Mouse (Mus musculus): Measurements from ENCODE around the gene Atp5h. TPM values are rescaled to one million over a fixed set of nuclear protein-coding genes. Genes with fewer than 3 reads are reported as not detected.
A peak's percentile ranks its signal among the peaks of the same experiment; 100 is the strongest.

Gene Atp5h
- polyA plus RNA-seq, 1 experiment from 2014 or later, result 1,004 TPM

GRCm38 (mm10) chr11:115452281-115452860 is 32.6 kb upstream of the Atp5h start:
- no peak overlapping the region for H3K9ac ChIP-seq
- H3K27me3 ChIP-seq, result no peaks in the 10 kb centered on the region
- 85% methylated on average over 7 of the region's 7 CpGs for WGBS
- H3K4me1 ChIP-seq, result peaks cover 40% of the 10 kb centered on the region
- ATAC-seq (replicated peaks; ENCODE audit: low FRiP score), result no peak
- 0 out of 2 replicates have a peak, but pooled peaks cover 2% of the 10 kb centered on the region for H3K9me3 ChIP-seq (replicated peaks)
- no peaks in the 10 kb centered on the region for H3K36me3 ChIP-seq
- H3K4me2 ChIP-seq, result no peak overlapping the region
- no peak overlapping the region for H3K4me3 ChIP-seq (replicated peaks)
- H3K27ac ChIP-seq, result no peak overlapping the region

DNA sequence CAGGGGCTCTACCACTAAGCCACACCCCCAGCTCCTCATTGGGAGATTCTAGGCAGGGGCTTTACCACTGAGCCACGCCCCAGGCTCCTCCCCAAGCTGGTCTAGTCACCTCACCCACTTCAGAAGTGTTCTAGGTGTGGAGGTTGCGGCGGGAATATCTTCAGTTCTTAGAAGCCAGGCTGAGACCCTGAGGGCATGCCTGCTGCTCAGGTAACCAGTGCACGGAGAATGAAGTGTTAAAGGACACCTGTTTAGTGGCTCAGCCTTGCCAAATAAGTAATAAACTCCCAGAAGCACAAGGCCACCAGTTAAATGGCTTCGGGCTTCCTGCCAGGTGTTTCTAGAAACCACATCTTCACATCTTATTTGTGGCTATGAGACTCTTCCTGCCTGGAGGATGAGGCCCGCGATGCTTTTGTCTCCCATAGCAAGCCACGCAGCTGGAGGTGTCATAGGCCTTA is 32.0 kb upstream of the Atp5h start:
- 80% methylated on average over 8 of the region's 8 CpGs for WGBS
- no peak for ATAC-seq (replicated peaks; ENCODE audit: low FRiP score)
- Histone ChIP-seq H3K36me3 (no peaks in the 10 kb centered on the region), H3K4me3 (replicated peaks) (no peak overlapping the region), H3K27ac (0 out of 2 replicates have a peak overlapping the region, but pooled peaks have one; percentile 37), H3K27me3 (no peaks in the 10 kb centered on the region), H3K4me2 (no peak overlapping the region), H3K4me1 (peaks cover 42% of the 10 kb centered on the region), H3K9ac (no peak overlapping the region), H3K9me3 (replicated peaks) (0 out of 2 replicates have a peak, but pooled peaks cover 2% of the 10 kb centered on the region)

- 0 out of 2 replicates have a peak, but pooled peaks cover 2% of the 10 kb centered on the region for H3K9me3 ChIP-seq (replicated peaks)
- H3K4me1 ChIP-seq, result peaks cover 48% of the 10 kb centered on the region
- H3K4me2 ChIP-seq, result no peak overlapping the region
- no peaks in the 10 kb centered on the region for H3K36me3 ChIP-seq
- 67% methylated on average over 7 of the region's 7 CpGs for WGBS
- no peak overlapping the region for H3K9ac ChIP-seq
- ATAC-seq (replicated peaks; ENCODE audit: low FRiP score), result no peak
- peak overlapping the region; percentile 91 for H3K27ac ChIP-seq
- H3K4me3 ChIP-seq (replicated peaks), result no peak overlapping the region
- no peaks in the 10 kb centered on the region for H3K27me3 ChIP-seq
Observed at GRCm38 (mm10) chr11:115450176-115450575, 30.4 kb upstream of the Atp5h start.

GRCm38 (mm10) chr11:115448998-115449397 is 29.2 kb upstream of the Atp5h start:
- Histone ChIP-seq H3K4me1 (peaks cover 48% of the 10 kb centered on the region), H3K4me2 (no peak overlapping the region), H3K27ac (peak overlapping the region; percentile 91), H3K9ac (no peak overlapping the region), H3K36me3 (no peaks in the 10 kb centered on the region), H3K9me3 (replicated peaks) (no peaks in the 10 kb centered on the region), H3K4me3 (replicated peaks) (no peak overlapping the region), H3K27me3 (no peaks in the 10 kb centered on the region)
- peak; percentile 77 for ATAC-seq (replicated peaks; ENCODE audit: low FRiP score)
- WGBS, result 46% methylated on average over 7 of the region's 7 CpGs

DNA sequence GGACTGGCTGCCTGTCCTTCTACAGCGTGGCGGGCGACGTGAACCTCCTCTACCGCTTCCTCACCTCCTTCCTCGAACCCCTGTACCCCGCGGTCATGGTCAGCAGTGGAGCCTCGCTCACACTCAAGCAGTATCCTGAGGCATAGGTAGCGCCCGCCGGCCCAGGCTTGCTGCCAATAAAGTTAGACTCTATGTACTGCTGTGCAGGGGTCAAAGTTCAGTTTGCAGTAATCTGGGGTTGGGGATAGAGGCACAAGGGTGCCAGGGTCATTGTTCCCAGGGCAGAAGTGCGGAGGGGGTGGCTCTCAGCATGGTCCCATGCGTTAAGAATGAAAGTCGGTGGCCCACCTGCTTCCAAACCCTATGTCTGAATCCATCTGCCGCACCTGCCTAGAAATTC is 28.3 kb upstream of the Atp5h start:
- no peaks in the 10 kb centered on the region for H3K36me3 ChIP-seq
- no peak overlapping the region for H3K4me3 ChIP-seq (replicated peaks)
- H3K4me1 ChIP-seq, result peaks cover 44% of the 10 kb centered on the region
- WGBS, result 86% methylated on average over 16 of the region's 16 CpGs
- no peak overlapping the region for H3K4me2 ChIP-seq
- no peaks in the 10 kb centered on the region for H3K27me3 ChIP-seq
- peak overlapping the region; percentile 91 for H3K27ac ChIP-seq
- no peak for ATAC-seq (replicated peaks; ENCODE audit: low FRiP score)
- no peaks in the 10 kb centered on the region for H3K9me3 ChIP-seq (replicated peaks)
- H3K9ac ChIP-seq, result no peak overlapping the region

DNA sequence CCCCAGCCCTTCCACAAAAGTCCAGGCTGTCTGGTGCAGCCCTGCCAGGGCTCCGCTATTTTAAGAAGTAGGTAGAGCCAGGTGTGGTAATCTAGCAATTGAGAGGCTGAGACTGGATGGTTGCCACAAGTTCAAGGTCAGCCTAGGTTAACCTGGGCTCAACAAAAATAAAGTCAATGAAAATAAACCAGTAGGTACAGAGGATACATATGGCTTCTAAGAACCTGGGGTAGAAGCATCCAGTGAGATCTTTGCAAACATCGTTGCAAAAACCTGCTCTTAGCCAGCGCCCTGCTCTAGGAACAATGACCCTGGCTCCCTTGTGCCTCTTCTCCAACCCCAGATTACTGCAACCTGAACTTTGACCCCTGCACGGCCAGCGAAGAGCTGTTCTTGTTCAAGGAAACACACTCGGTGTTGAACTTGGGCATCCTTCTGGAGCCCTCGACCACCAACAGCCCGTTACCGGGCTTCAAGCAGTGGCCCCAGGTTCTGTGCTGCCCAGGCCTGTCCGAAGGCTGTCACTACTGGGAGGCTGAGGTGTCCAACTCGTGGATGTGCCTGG is 27.6 kb upstream of the Atp5h start:
- no peak for ATAC-seq (replicated peaks; ENCODE audit: low FRiP score)
- no peaks in the 10 kb centered on the region for H3K27me3 ChIP-seq
- no peak overlapping the region for H3K4me3 ChIP-seq (replicated peaks)
- H3K36me3 ChIP-seq, result no peaks in the 10 kb centered on the region
- peaks cover 44% of the 10 kb centered on the region for H3K4me1 ChIP-seq
- no peak overlapping the region for H3K4me2 ChIP-seq
- no peak overlapping the region for H3K9ac ChIP-seq
- peak overlapping the region; percentile 91 for H3K27ac ChIP-seq
- no peaks in the 10 kb centered on the region for H3K9me3 ChIP-seq (replicated peaks)
- 79% methylated on average over 11 of the region's 11 CpGs for whole genome bisulfite sequencing

DNA sequence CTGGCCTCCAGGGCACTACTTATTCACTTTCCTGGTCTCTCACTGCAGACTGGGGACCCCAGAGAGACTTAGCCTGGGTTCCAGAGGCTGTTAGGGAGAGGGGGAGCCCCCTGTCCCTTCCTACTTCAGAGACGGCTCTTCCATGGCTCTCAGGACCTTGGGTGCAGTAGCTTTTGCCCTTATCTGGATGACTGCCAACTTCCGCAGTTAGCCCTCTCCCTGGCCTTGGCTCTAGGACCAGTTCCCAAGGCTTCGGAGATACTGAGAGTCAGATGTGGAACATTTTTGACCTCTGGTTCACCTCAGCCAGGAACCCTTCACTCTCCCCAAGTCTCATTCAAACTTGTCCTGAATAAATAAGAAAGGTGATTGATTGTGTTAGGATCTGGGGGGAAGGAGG is 27.1 kb upstream of the Atp5h start:
- no peaks in the 10 kb centered on the region for H3K36me3 ChIP-seq
- H3K4me1 ChIP-seq, result peaks cover 44% of the 10 kb centered on the region
- WGBS, result 45% methylated on average over 3 of the region's 3 CpGs
- H3K9me3 ChIP-seq (replicated peaks), result no peaks in the 10 kb centered on the region
- H3K27me3 ChIP-seq, result no peaks in the 10 kb centered on the region
- ATAC-seq (replicated peaks; ENCODE audit: low FRiP score), result no peak
- H3K4me3 ChIP-seq (replicated peaks), result no peak overlapping the region
- no peak overlapping the region for H3K9ac ChIP-seq
- H3K4me2 ChIP-seq, result no peak overlapping the region
- H3K27ac ChIP-seq, result peak overlapping the region; percentile 91

DNA sequence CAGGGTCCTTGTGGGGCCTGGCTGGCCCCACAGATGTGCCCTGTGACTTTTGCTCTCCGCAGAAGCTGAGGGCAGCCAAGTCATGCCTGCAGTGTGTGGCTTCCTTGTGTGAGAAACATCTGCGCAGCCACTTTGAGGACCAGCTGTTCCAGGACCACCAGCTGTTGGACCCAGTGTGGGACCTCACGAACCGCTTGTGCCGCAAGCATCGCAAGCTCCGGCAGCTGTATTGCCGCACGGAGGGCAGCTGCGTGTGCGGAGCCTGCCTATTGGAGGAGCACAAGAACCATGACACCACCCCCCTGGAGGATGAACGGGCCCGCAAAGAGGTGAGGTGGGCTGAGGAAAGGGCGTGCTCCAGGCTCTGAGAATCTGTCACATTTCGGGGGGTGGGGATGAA is 21.7 kb upstream of the Atp5h start:
- H3K9ac ChIP-seq, result no peak overlapping the region
- ATAC-seq (replicated peaks; ENCODE audit: low FRiP score), result no peak
- H3K4me2 ChIP-seq, result no peak overlapping the region
- H3K4me1 ChIP-seq, result peaks cover 4% of the 10 kb centered on the region
- H3K27ac ChIP-seq, result no peak overlapping the region
- no peak overlapping the region for H3K4me3 ChIP-seq (replicated peaks)
- no peaks in the 10 kb centered on the region for H3K27me3 ChIP-seq
- no peaks in the 10 kb centered on the region for H3K9me3 ChIP-seq (replicated peaks)
- H3K36me3 ChIP-seq, result no peaks in the 10 kb centered on the region
- WGBS, result 56% methylated on average over 15 of the region's 15 CpGs

DNA sequence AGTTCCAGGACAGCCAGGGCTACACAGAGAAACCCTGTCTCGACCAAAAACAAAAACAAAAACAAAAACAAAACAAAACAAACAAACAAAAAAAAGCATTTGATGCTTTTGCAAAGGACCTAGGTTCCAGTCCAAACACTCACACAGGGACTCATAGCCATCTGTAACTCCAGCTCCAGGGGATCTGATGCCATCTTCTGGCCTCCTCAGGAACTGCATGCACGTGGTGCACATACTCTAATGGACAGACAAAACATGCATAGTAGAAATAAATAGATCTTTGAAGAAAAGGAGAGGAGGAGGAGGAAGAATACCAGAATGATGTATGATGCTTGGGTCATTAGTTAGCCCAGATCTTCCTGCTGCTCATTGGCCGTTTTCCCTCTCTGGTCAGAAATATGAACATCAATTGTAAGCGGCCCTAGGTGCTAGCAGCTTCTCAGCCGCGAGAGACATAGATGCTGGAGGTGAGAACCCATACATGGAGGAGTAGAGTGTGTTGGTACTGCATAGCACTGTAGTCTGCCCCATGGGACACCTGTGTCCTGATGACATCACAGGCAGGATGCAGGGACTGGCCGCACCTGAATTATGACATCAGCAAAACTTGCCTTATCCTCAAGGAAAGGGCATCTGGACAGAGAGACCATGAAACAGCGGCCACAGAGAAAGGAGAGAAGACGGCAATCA is 20.3 kb upstream of the Atp5h start, which contains the start of gene Trim80:
Gene Trim80, plus strand, starts transcription at position 640 of the 690 bp plus-strand sequence.
- no peak within 1 kb of the TSS for H3K4me3 ChIP-seq (replicated peaks)
- no peaks in the 10 kb centered on the region for H3K36me3 ChIP-seq
- H3K9ac ChIP-seq, result no peak within 1 kb of the TSS
- no peak for ATAC-seq (replicated peaks; ENCODE audit: low FRiP score)
- no peak within 1 kb of the TSS for H3K27ac ChIP-seq
- no peak within 1 kb of the TSS for H3K4me2 ChIP-seq
- no peaks in the 10 kb centered on the region for H3K27me3 ChIP-seq
- 93% methylated on average over 9 of the region's 9 CpGs for WGBS
- H3K4me1 ChIP-seq, result peaks cover 14% of the 10 kb centered on the region
- no peaks in the 10 kb centered on the region for H3K9me3 ChIP-seq (replicated peaks)

DNA sequence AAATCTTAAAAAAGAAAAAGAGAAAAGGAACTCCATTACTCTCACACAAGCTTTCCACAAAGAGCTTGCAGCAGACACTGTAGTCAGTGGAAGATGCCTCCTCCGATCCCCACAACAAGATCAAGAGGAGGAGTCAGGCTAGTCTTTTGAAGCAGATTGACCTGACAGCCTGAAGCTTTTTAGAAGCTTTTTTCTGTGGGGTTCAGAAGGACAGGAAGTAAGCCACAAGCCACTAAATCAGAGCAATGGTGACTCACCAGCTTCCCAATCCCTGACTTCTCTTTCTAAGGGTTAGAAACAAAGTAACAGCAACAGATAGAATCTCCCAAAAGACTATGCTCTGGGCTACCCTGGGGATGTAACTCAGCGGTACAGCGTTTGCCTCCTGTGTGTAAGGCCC is 19.6 kb upstream of the Atp5h start:
- Histone ChIP-seq H3K4me2 (no peak overlapping the region), H3K36me3 (no peaks in the 10 kb centered on the region), H3K27ac (no peak overlapping the region), H3K4me1 (peaks cover 21% of the 10 kb centered on the region), H3K9ac (no peak overlapping the region), H3K9me3 (replicated peaks) (no peaks in the 10 kb centered on the region), H3K27me3 (no peaks in the 10 kb centered on the region), H3K4me3 (replicated peaks) (no peak overlapping the region)
- WGBS, result 71% methylated on average over 3 of the region's 3 CpGs
- no peak for ATAC-seq (replicated peaks; ENCODE audit: low FRiP score)

GRCm38 (mm10) chr11:115437571-115438122 is 17.9 kb upstream of the Atp5h start:
- H3K9me3 ChIP-seq (replicated peaks), result no peaks in the 10 kb centered on the region
- no peaks in the 10 kb centered on the region for H3K27me3 ChIP-seq
- no peak overlapping the region for H3K4me3 ChIP-seq (replicated peaks)
- no peak overlapping the region for H3K9ac ChIP-seq
- H3K36me3 ChIP-seq, result peaks cover 4% of the 10 kb centered on the region; the same call in 1 of the 2 replicates
- H3K27ac ChIP-seq, result no peak overlapping the region
- H3K4me1 ChIP-seq, result peaks cover 21% of the 10 kb centered on the region
- H3K4me2 ChIP-seq, result no peak overlapping the region
- ATAC-seq (replicated peaks; ENCODE audit: low FRiP score), result no peak
- WGBS, result 66% methylated on average over 5 of the region's 5 CpGs
